Mouse (Mus musculus) kidney, adult 18-20 months (tissue): Measurements from ENCODE around the gene Trim37.

Experiments used
- DNase-seq: peaks from one replicate; pipeline ENCODE4 v3.0.0; 2021

Trim37 gene

DNA sequence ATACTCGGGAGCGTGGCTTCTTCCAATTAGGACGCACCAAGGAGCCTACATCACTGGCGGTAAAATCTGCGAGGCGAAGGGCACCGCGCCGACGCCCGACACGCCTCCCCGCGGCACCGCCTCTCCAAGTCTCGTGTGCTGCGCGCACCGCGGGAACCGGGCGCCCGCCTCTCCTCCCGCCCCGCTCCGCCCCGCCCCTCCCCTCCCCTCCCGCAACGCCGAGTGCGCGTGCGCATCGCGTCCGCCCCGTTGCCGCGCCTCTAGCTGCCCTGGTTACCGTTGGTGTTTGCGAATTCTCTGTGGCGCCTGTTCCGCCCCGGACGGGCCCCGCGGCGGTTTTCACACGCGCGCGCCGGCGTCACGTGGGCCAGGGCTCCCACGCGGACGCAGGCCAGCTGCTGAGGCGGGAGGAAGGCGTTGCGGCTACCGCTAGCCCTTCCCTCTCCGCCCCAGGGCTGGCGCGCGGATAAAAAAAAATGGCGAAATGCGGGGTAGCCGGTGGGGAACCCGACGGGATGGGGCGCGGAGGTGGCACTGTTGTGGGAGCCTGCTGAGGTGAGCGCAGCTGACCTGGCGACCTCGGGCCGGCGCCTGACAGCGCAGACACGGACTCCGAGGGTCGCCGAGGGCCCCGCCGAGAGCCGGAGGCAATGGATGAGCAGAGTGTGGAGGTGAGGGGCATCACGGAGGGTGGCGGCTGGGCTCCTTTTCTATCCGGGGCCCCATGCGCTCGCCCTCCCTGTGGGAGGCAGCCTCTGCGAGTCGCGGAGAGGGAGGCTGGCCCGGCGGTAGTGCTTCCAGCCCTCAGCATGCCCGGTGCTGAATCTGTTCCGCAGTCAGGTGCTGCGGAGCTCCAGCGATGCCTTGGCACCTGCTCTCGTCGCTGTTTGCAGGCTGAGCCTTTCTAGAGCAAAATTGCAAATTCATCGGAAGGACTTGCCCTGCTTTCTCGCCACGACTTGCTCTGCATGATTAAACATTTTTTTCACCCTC is at the start of gene Trim37:
Gene Trim37 (plus strand): TSS at position 254 of the 993 bp plus-strand sequence.
- DNase-seq, result peak; percentile 88

DNA sequence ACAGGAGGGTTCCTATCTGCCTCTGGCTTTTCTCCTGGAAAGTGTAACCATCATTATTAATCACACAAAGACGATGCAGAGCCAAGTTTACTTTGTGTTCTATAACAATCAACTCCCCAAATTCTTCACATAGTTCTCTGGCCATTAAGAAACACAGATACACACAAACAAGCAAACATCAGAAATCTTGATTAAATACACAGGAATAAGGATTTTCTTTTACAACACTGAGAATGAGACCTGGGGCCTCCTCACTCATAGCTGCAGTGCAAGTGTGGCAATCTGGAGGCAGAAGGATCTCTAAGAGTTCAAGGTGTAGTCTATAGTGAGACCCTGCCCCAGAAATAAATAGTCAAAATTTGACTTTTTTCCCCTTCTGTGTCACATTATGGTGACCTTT is 43.2 kb upstream of the Trim37 start:
- no peak for DNase-seq

DNA sequence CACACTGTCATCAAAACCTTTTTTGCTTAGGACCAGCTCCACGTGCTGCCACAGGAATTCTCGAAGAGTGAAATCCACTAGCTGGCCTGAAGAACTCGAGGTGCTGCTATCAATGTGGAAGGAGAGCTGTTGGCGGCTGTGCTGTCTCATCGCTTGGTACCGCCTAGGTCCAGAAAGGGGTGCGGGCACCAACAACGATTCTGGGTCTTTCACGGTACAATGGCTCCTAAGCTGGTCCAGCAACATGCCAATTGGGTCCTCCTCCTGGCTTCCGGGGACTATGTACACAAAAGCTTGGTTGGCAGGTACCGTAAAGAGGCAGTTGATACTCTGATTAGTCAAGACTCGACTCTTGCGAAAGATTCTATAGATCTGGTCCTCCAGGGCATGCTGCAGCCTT is 41.4 kb upstream of the Trim37 start:
- no peak for DNase-seq

DNA sequence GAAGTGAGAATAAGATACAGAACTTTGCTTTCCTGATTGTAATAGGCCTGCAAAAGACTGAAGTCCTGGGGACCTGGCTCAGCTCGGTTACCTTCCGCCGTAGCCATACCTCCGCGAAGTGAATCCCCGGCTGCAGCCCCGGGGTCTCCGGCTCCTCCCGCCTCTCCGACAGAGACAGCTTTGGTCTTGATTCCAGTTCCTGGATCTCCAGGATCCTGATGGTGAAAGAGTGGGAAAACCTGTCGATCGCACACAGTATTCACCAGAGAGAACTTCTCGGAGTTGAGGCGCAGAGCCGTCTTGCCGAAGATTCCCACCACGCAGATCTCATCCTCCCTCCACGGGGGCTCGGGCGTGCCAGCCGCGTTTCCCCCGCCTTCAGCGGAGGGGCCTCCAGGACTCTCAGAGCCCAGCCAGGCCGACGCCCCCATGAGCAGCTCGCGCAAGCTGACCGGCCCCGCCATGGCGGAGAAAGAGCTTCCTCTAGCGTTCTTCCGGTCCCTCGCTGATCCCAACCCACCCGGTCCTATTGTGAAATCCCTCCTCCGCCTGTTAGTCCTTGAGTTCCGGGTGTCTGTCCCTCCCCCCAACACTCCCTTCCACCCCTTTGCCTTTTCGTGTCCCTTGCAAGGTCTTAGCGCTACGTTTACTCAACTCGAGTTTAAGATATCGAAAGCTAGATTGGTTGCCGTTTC is 40.4 kb upstream of the Trim37 start, which contains the start of gene Smg8:
Gene Smg8 (minus strand): TSS at position 485 of the 695 bp plus-strand sequence.
- peak; percentile 81 for DNase-seq

DNA sequence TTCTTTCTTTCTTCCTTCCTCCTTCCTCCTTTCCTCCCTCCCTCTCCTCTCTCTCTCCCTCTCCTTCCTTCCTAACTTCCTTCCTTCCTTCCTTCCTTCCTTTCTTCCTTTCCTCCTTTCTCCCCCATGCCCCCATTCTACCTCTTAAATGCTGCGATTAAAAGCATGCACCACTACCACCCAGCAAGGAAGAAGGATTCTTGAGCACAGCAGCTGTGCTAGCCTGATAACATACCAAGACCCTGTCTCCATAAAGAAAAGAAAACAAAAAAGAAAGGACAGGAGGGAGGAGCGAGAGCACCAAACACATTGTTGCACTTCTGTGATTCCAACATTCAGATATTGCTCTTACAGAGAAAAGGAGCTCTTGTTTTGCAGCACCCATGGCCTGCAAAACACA is 39.7 kb upstream of the Trim37 start:
- DNase-seq, result no peak

DNA sequence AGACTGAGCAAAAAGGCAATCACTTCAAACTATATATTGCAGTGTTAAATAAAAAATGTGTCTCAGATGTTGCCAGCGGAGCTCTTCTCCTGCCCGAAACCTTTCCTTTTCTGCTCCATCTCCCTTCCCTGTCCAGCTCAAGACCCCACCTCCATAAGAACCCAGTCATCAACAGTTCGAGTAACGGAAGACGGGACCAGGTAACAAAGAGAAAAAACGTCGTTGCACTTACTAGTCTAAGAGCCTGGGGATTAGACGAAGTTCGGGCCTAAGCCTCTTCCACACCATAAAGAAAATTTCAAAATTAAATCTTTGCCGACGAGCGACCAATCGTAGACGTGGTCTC is 18.5 kb upstream of the Trim37 start, which contains the start of gene Prr11:
Gene Prr11 (minus strand): TSS at position 300 of the 346 bp plus-strand sequence.
- DNase-seq, result no peak

DNA sequence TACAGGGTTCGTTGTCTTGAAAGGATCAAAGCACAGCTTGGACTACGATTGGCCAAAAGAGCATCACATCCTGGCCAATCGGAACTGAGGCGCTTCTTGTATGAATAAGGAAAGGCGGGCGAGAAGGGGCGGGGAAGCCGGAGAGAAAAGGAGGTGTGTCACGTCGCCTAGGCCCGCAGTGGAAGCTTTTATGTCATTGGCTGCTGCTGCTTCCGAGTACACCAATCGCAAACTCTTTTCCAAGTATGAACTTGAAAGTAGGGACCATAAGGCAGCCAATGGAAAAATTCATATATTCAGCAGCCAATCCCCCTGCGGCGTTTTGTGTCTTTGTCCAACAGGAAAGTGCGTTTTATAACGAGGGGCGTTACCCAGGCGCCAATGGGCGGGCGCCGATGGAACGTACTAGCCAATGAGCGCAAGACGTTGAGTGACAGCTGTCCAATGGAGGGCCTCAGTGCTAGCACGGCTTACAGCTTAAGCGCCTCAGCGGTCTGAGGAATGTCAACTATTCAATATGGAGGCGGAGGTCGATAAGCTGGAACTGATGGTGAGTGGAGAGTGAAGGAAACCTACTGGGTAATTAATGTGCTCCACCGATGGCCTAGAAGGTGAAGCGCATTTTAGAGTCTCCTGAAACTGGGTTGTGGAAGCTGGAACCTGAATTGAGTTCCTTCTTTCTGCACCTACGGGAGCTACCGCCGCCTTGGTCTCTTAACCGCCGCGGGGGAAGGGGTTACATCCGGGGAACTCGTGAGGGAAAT is 17.9 kb upstream of the Trim37 start, which contains the start of gene Ska2:
Gene Ska2 (plus strand): TSS at position 480 of the 764 bp plus-strand sequence.
- peak; percentile 97 for DNase-seq

DNA sequence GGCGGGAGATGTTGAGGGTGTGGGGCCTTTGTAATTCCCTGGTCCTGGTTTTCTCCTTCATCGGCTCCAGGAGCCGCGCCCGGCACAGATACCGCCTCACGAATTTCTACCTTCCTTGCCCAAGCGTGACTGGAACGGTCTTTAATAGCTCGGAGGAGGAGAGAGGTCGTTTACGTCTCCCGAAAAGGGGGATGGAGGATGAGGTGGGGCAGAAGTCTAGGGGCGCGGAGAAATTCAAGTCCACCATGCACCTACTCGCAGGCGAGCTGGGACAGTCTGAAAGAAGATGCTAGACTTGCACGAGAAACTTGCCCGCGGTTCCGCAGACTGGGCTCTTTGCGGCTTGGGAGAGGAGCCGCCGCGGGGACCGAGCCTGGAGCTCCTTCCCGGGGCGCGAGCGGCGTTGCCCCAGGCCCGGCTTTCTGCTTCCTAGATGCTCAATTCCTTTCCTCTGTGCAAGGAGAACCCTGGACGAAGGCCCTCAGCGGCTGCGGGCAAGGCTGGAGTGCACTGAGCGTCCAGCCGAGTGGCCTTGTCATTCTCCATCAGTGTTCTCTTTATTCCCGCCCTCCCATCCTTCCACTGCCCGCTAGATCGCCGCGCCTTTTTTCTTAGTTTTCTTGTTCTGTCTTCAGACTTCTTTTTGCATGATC is 17.2 kb upstream of the Trim37 start:
- no peak for DNase-seq

DNA sequence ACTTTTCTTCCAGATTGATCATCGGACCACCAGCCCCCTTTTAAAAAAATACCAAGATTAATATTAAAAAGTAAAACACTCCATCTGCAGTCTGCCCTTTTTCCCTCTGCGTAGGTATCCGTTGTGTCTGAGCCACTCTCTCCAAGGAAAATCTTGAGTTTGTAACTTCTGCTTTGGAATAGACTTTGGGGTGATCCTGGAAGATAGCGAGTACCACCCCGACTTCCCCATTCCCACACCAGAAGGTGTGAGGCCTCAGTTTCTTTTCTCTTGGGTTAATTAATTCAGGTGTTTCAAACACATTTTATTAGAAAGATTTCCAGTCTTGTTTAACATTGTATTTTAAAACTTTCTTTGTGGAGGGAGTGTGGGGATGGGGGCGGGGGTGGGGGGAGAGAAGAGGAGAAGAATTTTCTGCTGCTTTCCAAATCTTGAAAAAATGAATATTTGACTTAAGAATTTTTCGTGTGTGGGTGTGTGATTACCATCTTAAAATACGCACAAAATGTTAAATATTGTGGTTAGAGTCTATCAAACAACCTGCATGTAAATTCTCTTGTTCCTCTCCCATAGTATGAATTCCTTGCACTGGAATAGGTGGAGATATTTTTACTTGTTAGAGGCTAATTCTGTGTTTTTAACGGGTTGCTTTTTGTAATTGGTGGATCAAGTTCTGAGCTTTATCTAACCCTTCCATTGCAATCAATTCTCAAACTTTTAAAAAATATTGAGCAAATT is 16.5 kb upstream of the Trim37 start:
- DNase-seq, result no peak

DNA sequence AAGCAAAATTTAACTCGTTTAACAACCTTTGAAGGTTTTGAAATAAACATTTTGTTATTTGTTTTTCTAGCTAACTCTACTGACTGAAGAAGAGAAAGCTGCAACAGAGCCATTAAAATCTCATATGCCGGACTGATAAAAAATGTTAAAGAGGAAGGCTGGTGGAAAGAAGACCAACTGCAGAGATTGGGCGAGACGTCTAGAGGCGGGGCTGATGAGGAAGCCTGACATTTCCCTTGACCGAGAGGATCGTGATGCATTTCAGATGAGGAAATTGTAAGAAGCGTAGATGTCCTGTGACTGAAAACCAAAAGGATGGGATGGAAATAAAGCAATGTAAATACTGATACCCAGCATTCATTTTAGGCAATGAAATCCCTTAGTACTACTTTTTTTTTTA is 5.0 kb upstream of the Trim37 start:
- no peak for DNase-seq

DNA sequence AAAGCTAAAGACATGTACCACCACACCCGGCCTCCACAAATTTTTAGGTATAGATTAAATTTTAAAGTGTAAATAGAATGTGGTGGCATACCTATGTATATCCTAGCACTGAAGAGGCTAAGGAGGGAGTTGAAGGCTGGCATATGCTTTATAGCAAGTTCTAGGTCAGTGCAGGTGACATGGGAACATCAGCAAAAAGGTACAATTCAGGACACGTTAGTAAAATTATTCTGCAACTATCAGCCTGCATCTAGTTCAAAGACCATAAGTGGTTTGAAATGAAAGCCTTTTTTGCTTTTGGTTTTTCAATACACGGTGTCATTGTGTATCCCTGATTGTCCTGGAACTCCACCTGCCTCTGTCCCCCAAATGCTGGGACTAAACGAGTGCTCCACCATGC is 1.3 kb upstream of the Trim37 start:
- DNase-seq, result no peak

DNA sequence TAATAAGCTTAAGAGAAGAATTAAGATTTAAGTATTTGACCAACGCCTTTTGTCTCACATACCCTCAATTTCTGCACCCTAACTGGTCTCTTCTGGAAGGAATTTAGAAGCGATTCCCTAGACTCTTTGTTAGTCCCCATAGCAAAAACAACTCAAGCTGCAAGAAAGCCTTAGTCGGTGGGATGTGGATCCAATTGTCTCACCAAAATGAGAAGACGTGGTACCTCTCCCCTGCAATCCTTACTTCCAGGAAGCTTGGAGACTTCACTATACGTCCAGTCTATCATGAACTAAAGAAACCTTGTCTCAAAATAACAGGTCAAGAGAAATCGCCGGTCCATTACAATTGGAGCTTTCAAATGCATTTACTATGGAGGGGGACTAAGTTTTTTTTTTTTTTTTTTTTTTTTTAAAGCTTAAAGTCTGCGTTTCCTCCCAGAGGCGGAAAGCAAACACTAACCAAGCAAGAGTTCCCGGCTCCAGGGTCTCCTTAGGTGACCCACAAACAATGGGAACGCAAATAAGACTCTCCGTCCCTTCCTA is 525 bp upstream of the Trim37 start:
- no peak for DNase-seq

DNA sequence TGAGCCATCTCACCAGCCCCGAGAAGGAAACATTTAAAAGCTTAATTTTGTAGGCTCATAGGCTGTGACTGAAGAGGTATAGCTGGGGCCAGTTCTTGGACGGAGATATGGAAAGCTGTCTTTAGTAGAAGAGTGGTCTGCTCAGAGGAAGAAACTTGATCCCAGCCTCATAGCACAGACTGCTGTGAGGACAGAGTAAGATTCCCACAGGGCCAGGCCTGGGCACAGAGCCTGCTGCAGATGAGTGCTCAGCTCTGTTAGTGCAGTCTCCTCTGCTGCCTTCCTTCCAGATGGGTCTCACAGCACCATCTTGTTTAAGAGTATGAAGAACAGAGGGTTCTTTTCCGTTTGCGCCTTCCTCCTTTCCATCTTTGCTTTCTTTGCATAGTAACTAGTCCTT is 9.4 kb downstream of the Trim37 start:
- no peak for DNase-seq

DNA sequence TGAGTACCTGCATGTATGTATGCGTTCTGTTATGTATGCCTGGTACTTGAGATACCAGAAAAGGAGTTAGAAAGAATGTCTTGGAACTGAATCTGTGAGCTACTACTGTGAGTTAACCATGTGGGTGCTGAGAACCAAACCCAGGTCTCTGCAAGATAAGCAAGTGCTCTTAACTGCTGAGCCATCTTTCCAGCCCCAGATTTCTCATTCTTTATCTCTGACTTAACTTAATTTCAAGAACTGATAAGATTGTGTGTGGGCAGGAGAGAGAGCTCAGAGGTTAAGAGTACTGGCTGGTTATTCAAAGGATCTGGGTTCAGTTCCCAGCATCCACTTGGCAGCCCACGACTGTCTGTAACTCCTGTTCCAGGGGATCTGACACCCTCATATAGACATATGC is 31.1 kb downstream of the Trim37 start:
- DNase-seq, result no peak

DNA sequence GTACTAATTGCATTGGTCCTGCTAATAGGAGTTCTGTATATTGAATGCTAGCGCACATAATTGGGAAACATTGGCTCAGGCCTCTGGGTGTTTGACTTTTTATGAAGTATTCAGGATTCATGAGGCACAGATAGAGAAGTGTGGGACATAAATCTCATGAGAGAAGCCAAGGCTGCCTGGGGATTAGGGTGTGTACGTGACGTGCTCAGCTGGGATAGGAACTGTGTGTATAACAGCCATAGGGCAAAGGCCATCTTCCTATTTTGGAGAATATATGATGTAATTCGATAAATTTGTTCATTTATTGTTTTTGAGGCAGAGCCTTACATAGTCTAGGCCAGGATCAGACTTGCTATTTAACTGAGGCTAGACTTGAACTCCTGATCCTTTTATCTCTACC is 35.8 kb downstream of the Trim37 start:
- DNase-seq, result no peak

DNA sequence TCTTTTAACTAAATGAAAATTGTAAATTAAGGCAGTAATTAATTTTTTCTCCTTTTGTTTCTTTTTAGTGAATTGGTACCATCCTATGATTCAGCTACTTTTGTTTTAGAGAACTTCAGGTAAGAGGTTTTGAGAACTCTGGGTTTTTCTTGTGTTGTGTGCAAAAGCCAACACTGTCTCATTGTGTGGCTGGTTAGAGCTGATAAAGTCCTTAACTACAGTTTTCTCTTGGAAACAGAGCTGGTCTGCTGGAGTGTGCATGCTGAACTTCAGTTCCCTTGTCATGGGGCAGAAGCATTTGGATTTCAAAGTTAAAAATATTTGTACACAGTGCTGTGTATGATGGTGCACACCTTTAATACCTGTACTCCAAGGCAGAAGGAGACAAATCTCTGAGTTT is 36.9 kb downstream of the Trim37 start:
- DNase-seq, result no peak

DNA sequence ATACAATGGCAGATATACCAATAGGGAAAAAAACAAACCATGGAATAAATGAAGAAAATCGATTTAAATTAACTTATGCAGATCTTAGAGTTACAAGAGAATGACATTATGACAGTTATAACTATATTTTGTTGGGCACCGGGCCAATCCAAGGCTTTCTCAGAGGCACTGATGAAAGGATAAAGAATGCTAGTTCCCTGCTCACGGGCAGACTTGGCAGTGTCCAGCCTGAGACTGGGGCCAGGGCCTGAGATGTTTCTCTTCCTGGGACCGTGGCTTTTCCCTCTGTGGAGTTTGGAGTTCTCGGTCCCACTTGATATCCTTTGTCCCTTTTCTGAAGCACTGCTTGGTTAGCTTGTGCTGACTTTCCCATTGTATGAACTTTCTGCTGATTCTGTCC is 46.7 kb downstream of the Trim37 start:
- DNase-seq, result no peak

DNA sequence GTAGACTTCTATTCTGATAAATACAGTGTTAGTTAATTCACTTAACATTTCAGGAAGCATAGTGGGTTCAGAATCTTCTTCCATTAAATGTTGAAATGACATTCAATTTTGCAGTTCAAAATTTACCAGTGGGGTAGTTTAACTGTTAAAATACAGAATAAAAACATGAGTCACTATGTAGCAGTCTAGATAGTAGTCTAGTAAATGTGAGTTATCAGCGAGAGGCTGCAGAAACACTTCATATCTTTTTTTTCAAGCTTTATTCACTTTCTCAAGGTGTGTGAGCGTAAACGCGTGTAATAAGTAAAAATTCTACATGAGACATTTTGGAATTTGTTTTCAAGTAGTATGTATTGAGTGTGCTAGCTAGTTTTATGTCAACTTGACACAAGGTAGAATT is 48.2 kb downstream of the Trim37 start:
- no peak for DNase-seq

DNA sequence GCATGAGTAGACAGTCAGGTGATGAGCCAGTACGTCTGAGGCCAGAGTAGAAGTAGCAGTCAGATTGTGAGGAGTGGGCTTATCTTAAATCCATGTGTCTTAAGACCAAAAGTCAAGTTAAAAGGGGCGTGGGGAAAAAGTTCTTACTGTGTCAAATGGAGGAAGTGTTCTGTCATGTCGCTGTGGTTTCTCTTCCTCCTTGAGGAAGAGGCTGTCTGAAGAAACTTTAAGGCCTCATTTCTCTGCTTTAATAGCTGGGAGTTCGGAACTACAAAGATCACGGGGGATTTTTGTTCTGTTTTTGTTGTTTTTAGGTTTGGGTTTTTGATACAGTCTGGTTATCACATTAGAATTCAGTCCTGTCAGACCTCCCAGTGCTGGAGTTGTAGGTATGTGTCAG is 85.4 kb downstream of the Trim37 start:
- no peak for DNase-seq

DNA sequence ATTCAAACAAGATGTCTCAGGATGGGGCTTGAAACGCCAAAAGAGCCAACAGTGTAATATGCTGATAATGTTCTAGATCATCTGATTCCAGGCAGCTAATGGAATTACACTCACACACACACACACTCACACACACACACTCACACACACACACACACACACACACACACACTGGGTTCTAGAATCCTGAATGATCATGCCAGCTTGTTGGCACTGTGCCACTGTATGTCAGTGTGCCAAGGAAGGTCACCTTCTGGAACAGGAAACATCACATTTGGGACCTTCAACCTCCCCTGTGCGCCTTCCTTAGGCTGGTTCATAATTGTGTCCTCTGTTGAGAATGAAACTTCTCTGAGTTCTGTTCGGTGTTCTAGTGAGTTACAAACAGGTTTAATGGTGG is 95.8 kb downstream of the Trim37 start:
- peak; percentile 15 for DNase-seq

DNA sequence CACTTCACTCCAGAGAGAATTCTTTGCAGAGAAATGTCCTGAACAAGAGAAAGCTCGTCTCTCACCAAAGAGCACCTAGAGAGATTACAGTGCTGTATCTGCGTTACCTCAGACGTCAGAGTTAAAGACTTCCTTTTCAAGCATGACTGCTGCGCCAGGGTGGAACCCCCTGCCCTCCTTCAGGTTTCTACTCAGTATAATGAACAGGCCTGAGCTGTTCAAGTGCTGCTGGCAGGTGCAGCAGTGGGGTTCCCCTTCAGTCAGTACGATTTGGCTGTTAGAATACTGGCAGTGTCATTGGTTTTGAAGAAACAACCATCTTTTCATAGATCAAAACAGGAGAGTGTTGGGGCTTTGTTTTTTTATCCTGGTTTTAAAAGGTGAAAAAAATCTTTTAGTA is 100.2 kb downstream of the Trim37 start:
- DNase-seq, result no peak

DNA sequence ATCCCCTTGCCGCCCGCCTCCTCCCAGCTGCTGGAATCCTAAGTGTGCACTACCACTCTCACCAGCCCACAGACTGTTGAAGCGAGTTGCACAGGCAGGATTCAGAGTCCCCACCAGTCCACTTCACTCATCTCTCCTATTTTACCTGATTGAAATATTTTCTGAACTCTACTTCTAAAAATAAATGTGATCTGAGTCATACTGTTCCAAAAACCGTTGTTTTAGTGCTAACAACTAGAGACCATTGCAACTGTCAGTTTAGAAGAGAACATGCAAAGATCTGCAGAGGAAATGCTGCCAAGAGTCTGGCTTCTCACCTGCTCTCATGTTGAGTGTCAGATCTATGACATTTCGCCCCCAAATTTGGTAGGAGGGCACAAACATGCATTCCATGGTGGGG is 106.5 kb downstream of the Trim37 start:
- no peak for DNase-seq
